Mouse (Mus musculus) yolk sac, embryonic 10.5 days (tissue): ENCODE measurements around the gene Catsperb.
"Not testable (repeated sequence)": the region's sequence is repeated elsewhere in the genome, so short reads cannot be mapped to it uniquely, and the experiment has no call there.

Source experiments
- DNase-seq: peaks from one replicate; pipeline ENCODE4 v3.0.0-alpha.2; 2017; ENCODE audit warnings: low spot score

Catsperb gene

DNA sequence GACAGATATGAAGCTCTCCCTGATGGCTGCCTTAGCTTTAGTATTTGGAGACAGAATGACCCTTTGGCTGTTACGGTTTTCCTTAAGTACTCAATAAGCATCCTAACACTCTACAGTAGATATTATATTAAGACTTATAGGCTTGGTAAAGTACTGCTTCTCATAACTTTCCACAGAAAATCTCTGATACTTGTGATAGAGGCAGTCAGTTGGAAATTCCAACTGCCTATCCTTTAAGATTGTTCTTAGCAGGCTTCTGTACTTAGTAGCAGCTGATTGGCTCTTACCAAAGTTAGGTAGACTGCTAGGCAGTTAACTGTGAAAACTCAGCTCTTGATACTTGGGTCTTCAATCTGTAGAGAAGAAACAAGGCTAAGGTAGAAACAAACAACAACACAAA is at the start of gene Catsperb:
Gene Catsperb, plus strand, starts transcription at position 301 of the 400 bp plus-strand sequence.
- DNase-seq: not testable (repeated sequence)

DNA sequence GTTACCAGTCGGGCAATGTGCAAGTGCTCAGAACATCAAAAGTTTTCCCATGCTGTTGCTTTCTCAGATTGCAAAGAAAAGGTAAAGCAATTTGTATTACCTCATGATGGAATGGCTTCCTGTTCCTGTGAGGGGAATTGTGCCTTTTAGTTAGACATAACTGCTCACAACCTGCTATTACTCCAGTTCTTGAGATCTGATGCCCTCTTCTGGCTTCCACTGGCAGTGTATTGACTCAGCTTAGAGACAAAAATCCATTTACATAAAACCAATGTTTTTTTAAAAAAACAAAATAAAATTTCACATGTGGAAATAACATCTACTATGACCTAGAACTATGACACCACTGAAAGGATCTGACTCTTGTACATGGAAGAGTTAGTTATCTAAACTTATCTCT is 43.0 kb upstream of the Catsperb start:
- DNase-seq: not testable (repeated sequence)

DNA sequence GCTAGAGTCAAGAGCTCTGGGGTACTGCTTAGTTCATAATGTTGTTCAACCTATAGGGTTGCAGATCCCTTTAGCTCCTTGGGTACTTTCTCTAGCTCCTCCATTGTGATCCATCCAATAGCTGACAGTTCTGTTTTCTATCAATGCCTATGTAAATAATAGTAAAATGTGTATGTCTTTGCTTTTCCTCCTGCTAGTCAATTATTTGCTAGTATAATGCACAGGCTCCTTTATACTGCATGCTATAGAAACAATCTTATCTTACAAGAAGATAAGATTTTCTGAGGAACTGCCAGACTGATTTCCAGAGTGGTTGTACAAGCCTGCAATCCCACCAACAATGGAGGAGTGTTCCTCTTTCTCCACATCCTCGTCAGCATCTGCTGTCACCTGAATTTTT is 23.0 kb upstream of the Catsperb start:
- not testable (repeated sequence) for DNase-seq

DNA sequence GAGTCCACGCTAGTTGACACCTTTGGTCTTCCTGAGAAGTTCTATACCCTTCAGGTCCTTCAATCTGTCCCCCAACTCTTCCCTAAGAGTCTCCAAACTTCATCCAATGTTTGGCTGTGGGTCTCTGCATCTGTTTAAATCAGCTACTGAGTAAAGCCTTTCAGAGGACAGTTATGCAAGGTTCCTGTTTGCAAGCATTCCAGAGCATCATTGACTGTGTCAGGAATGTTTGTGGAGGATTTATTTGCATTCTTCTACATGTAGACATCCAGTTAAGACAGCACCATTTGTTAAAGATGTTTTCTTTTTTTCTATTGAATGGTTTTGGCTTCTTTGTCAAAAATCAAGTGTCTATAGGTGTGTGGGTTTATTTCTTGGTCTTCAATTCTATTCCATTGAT is 21.7 kb downstream of the Catsperb start:
- DNase-seq: no peak

DNA sequence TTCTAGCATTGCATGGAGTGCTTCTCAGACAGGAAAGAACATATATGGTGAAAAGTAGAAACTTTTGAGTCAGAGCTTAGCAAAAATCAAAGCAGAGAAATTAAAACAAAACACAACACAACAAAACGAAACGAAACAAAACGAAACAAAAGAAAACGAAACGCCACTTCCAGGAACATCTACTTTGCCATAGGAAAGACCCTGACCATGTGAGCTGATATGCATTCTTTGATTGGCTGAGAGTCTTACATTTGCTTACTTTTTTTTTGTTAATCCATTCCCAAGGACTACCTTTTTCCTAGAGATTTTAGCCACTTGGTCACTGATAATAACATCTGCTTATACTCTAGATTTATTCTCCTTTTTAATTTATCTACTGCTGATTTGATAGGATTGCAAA is 57.6 kb downstream of the Catsperb start:
- no peak for DNase-seq

DNA sequence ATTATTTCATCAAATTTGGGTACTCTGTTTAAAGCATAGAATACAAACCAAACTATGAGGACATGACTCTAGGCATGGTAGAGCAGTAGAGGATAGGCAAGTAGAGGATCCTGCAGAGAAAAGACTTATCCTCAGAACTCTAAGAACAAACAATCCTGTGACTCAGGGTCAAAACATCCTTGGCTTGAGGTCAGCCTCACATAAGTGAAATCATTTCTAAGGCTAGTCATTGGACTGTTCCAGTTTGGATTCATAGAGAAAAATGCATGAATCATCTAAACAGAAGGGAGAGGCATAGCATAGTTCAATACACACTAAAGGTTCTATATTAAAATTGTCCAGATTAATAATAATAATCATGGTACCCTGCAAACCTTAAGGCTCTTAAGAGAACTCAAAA is 79.1 kb downstream of the Catsperb start:
- DNase-seq: no peak

DNA sequence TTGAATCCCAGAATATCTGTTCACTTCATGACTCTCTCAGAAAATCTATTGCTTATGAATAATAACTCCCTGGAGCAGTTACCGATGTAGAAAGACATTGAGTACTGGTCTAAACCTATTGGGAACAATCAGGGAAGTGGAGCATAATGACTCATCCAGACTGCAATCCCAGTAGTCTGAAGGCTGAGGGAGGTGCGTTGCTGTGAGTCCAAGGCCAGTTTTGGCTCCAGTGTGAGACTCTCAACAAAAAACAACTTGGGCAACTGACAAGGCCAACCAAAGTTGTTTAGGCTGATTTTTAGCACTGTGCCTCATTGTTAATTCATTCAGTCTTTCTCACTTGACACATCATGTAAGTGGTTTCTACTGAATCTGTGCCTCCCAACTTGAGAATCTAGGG is 106.9 kb downstream of the Catsperb start:
- not testable (repeated sequence) for DNase-seq

DNA sequence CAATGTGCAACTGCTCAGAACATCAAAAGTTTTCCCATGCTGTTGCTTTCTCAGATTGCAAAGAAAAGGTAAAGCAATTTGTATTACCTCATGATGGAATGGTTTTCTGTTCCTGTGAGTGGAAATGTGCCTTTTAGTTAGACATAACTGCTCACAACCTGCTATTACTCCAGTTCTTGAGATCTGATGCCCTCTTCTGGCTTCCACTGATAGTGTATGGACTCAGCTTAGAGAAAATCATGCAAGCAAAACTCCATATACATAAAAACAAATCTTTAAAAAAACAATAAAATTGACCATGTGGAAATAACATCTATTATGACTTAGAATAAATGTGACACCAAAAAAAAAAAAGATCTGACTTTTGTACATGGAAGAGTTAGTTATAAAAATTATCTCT is 202.2 kb downstream of the Catsperb start:
- DNase-seq: not testable (repeated sequence)

DNA sequence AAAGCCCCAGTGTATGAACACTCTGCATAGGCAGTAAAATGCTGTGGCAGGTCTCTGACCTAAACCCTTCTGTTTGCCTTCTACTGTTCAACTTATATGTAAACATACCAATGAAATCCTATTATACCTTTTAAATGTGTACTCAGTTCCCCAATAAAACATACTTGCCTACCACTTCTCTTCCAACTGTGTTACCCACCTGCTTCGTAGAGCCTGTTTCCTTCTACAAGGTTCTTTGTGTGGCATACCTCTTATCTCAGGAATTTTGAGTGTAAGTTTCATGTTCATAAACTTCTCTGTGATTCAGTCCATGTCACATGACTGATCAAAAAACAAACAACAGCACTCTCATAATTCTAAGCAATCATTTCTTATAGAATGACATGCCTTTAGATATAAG is 228.7 kb downstream of the Catsperb start:
- DNase-seq: no peak

DNA sequence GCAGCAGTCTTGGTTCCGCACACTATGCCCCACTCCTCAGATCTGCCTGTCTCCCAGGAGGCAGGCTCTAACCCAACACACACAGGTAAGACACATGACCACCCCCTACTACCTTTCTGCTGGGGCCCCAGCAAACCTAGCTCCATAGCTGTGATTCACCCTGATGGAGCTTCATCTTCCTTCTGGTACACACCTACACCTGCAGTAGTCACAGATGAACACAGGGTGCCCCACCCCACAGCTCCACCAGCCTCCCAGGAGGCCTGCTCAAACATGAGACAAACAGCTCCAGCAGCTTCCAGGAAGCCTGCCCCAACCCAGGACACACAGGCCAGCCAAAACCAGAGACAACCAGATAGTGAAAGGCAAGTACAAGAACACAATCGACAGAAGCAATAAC is 263.0 kb downstream of the Catsperb start:
- DNase-seq: no peak
